Mouse (Mus musculus): ENCODE results near the gene Dnajc7. TPM values are rescaled to one million over a fixed set of nuclear protein-coding genes. Genes with fewer than 3 reads are reported as not detected.
"Not testable (repeated sequence)": the region's sequence is repeated elsewhere in the genome, so short reads cannot be mapped to it uniquely, and the experiment has no call there.

Gene Dnajc7
- 91.4 and 211 TPM in 2 replicates for total RNA-seq (2017)

GRCm38 (mm10) chr11:100619982-100620381 is at the start of gene Dnajc7:
Gene Dnajc7 (minus strand): TSS chr11:100620168.
- no peak for ATAC-seq (replicated peaks; ENCODE audit: low read depth, poor library complexity, severe bottlenecking)

DNA sequence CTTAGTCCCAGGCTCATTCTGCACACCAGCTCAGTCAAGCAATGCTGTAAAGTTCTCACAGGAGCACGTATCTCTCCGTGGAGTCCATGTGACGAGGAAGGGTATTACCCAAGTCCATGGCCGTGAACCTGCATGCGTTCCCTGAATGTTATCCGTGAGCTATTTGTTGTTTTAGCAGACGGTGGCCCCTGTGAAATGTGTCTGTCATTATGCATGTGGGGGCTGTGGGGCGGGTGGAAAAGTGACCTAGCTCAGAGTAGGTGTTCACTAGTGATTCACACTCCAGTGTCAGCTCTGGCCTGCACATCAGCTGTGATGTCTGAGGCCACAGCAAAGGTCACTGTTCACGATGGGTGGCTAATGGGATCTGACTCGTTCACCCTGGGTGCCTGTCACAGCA is 39.8 kb upstream of the Dnajc7 start:
- no peak for ATAC-seq (replicated peaks; ENCODE audit: low read depth, poor library complexity, severe bottlenecking)

DNA sequence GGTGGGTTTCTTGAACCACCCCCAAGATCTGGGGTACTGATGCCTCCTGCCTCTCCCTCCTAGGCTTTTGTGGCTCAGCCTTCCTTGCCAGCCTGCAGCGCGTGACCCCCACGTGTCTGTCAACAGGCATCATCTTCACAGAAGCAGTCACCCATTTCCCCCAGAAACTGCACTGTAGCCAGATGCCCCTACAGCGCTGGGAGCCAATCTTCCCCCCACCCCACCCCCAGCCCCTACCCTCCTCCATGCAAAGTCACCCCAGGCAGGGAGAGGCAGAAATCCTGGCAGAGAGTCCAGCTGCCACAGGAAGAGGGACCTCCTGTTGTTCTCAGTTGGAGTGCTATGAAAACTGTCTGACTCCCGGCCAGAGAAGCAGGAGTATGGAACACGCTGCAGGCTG is 36.5 kb upstream of the Dnajc7 start:
- 0 out of 2 replicates have a peak, but pooled peaks have one; percentile 22 for ATAC-seq (replicated peaks; ENCODE audit: low read depth, poor library complexity, severe bottlenecking)

DNA sequence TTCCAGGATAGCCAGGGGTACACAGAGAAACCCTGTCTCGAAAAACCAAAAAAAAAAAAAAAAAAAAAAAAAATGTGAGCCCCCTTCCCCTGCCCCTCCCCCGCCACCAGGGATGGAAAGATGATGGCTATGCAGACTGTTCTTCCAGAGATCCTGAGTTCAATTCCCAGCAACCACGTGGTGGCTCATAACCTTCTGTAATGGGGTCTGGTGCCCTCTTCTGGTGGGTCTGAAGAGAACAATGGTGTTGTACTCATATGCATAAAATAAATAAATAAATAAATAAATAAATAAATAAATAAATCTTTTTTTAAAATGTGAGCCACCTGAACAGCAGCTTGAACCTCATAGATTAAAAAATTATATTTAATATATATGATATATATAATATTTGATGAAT is 35.6 kb upstream of the Dnajc7 start:
- ATAC-seq (replicated peaks; ENCODE audit: low read depth, poor library complexity, severe bottlenecking), result not testable (repeated sequence)

GRCm38 (mm10) chr11:100651748-100652147 is 31.8 kb upstream of the Dnajc7 start:
- ATAC-seq (replicated peaks; ENCODE audit: low read depth, poor library complexity, severe bottlenecking), result no peak

- no peak for ATAC-seq (replicated peaks; ENCODE audit: low read depth, poor library complexity, severe bottlenecking)
Measured at GRCm38 (mm10) chr11:100651205-100651604, 31.2 kb upstream of the Dnajc7 start.

GRCm38 (mm10) chr11:100648405-100648804 is 28.4 kb upstream of the Dnajc7 start:
- ATAC-seq (replicated peaks; ENCODE audit: low read depth, poor library complexity, severe bottlenecking), result no peak

DNA sequence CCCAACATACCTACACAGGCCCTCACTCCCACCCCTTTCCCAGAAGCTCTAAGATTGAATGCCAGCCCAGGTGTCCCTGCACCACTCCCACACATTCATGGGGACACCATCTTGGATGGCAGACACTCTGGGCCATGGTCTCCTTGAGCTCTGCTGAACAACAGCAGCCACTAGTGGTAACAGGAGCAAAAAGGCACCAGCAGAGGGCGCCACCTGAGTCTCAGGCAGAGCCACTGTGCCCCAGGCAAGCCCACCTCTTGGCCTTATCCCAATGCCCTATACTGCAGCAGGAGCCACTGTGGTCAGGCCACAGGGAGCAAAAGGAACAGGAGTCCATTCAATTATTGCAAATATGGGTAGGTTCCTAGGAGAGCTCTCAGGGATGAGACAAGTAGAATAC is 26.3 kb upstream of the Dnajc7 start:
- peak; percentile 87 for ATAC-seq (replicated peaks; ENCODE audit: low read depth, poor library complexity, severe bottlenecking)

- no peak for ATAC-seq (replicated peaks; ENCODE audit: low read depth, poor library complexity, severe bottlenecking)
Measured at GRCm38 (mm10) chr11:100643612-100644575, 23.9 kb upstream of the Dnajc7 start.

DNA sequence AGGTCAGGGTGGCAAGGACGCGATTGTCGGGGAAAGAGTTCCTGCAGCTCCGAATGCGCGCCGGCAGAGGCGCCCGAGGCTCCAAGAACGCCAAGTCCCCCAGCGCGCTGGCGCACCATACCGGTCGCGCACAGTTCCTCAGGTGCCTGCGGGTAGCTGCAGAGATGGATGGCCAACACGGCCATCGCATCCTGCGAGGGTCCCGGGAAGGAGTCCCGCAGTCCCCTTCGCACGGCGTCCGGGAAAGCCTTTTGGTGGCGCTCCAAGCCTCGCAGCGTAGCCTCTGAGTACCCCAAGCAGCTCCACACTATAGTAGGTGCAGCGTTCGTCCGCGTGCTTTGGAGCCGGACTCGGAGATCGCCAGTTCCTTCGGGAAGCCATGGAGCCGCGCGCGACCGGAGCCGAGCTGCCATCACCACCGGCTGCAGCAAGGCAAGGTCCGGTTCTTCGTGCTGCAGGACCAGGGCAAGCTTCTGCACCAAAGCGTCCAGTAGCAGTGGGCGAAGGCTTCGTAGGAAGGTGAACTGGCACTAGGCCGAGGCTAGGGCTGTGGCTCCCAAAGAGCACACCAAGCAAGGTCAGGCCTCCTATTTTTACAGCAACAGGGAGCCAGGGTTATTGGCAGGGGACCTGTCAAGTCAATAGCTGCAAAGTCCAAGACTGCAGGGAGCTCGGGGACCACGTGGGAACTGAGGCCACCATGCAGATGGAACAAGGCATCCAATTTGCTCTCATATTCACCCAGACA is 20.4 kb upstream of the Dnajc7 start:
- ATAC-seq (replicated peaks; ENCODE audit: low read depth, poor library complexity, severe bottlenecking), result peak; percentile 82

GRCm38 (mm10) chr11:100634530-100634929 is 14.6 kb upstream of the Dnajc7 start:
- ATAC-seq (replicated peaks; ENCODE audit: low read depth, poor library complexity, severe bottlenecking), result no peak

- no peak for ATAC-seq (replicated peaks; ENCODE audit: low read depth, poor library complexity, severe bottlenecking)
Measured at GRCm38 (mm10) chr11:100628862-100629352, 8.9 kb upstream of the Dnajc7 start.

DNA sequence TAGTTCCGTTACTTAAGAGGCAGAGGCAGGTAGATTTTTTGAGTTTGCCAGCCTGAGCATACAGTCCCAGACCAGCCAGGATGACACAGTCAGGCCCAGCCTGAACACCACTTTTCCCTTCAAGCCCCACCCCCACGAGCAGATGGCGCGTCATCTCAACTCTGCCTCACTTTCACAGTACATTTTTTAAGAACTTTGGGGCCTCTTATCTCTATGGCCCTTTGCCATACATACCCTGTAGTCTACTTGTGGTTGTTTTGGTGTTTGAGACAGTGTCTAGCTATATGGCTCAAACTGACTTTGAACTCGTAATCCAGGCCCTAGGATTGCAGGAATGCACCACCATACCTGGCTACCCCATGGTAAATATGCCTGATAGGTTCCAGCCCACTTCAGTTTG is 8.1 kb upstream of the Dnajc7 start:
- peak; percentile 11; the same call in 1 of the 2 replicates for ATAC-seq (replicated peaks; ENCODE audit: low read depth, poor library complexity, severe bottlenecking)

GRCm38 (mm10) chr11:100626701-100627195 is 6.8 kb upstream of the Dnajc7 start:
- peak; percentile 61 for ATAC-seq (replicated peaks; ENCODE audit: low read depth, poor library complexity, severe bottlenecking)

DNA sequence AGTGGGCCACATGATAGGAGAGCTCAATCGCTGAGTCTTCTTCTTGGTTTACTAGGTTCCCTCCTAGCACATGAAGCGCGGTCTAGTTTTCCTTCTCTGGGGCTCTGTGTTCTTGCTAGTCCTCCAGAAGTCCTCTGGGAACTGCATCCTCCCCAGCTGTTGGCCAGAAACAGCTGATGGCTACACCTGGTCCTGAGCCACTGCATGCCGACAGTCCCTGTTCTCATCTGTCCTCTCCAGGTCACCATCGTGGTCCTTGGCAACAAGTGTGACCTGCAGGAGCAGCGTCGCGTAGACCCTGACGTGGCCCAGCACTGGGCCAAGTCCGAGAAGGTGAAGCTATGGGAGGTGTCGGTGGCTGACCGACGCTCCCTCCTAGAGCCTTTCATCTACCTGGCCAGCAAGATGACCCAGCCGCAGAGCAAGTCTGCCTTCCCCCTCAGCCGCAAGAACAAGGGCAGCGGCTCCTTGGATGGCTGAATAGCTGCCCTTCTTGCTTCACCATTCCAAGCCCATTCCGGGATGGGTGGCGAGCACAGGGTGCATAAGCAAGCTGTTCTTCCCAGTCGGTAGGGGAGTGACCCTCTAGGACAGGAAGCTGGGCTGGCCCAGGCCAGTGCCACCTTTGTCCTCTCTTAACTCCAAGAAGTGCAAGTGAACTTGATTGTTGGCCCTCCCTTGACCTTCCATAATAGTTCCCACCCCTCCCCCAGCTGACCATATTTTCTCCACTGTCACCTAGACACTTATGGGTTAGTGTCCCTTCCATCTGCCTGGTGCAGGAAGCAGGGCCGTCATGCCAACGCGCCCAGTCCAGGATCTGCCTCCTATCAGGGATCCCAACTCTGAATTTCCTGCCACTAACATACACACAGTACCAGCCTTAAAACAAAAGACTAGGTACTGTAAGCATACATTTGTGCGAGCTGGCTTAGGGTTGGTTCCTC is 6.1 kb upstream of the Dnajc7 start:
- no peak for ATAC-seq (replicated peaks; ENCODE audit: low read depth, poor library complexity, severe bottlenecking)

GRCm38 (mm10) chr11:100623867-100624266 is 3.9 kb upstream of the Dnajc7 start:
- ATAC-seq (replicated peaks; ENCODE audit: low read depth, poor library complexity, severe bottlenecking), result no peak

DNA sequence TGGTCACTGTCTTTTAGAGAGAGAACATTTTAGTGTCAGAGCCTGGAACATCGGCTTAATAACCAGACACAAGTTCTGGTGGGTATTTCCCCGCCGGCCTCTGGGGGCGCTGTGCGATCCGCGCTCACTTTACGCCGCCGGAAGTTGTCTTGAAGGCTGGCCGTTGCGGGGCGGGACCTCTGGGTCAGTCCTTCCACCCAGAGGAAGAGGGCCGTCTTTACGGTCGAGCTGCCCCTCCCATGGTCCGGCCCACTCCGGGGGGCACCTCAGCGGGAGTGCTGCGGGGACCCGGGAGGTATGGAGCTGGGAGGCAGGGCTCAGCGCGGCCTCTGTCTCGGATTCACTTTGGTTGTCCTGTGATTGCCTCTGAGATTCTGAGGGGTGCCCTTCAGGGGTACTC is 2.7 kb upstream of the Dnajc7 start:
- ATAC-seq (replicated peaks; ENCODE audit: low read depth, poor library complexity, severe bottlenecking), result peak; percentile 66

DNA sequence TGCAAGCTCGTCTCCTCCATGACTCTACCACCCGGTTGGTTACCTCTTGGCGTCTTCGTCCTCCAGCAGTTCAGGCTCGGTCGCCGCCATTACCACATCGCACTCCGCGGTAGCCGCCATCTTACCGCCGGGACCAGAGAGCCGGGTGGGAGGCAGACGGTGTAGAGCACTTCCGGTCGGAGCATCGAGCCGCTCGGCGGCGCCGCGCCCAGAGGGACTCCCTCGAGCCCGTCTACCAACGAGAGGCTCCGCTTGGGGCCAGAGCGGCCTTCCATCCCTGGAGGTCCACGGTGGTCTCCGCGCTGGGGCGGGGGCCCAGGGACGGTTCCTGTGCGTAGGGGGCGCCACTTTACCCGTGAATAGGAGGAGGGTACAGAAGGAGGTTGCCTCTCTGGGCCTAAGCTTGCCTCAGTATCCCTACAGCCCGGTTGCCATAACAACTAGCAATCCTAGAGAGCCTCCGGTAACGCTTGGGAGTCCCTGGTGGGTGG is 438 bp downstream of the Dnajc7 start:
- peak; percentile 84 for ATAC-seq (replicated peaks; ENCODE audit: low read depth, poor library complexity, severe bottlenecking)

GRCm38 (mm10) chr11:100618761-100619484 is 1.0 kb downstream of the Dnajc7 start, which contains the start of gene Nkiras2:
Gene Nkiras2 (plus strand): TSS chr11:100619244.
- peak; percentile 58 for ATAC-seq (replicated peaks; ENCODE audit: low read depth, poor library complexity, severe bottlenecking)

Measured in common myeloid progenitor, adult 5-6 weeks (primary cell).